Mouse (Mus musculus) left cerebral cortex, adult 2 months (tissue): ENCODE results near the gene Kcna5. TPM values are rescaled to one million over a fixed set of nuclear protein-coding genes. Genes with fewer than 3 reads are reported as not detected.

Experiments
- DNase-seq, 2 experiments: peaks; one replicate each; pipeline ENCODE4 v3.0.0; 2021 to 2022; ENCODE audit warnings: low spot score in 2 of 2, mixed read lengths in 1 of 2; ENCODE audit errors: extremely low spot score in 1 of 2
- H3K27ac ChIP-seq: fragments of 200-600 bp; 2 replicates; pipeline ENCODE4 v1.8.1; 2022
- H3K4me3 ChIP-seq: fragments of 200-600 bp; 2 replicates; pipeline ENCODE4 v1.8.1; 2022
- CTCF ChIP-seq: fragments of 200-600 bp; IDR thresholded peaks from 2 replicates; pipeline ENCODE4 v1.8.1; 2022; ENCODE audit warnings: antibody characterized with exemption, mild to moderate bottlenecking, moderate library complexity
- intact Hi-C: fragments of 180-260 bp; cut with DNase I; formaldehyde crosslinking; loops from one replicate; pipeline ENCODE4 v1.15.1; 2025
- total RNA-seq, 2 experiments: library from RNA; stranded (reverse); gene quantifications; 2 replicates each; pipeline ENCODE4 v1.2.3; 2021

Kcna5 gene
- total RNA-seq, 2 experiments from 2014 or later, result 4.2 to 5.6 TPM

GRCm38 (mm10) chr6:126563898-126564297 lies 28.7 kb upstream of the Kcna5 start:
- intact Hi-C loops, result loop anchor here (1.0 to 5.0 kb wide), 3 partner anchors 80 to 283 kb away; partner anchors contain the start of gene Ndufa9
- peak; percentile 87 for TF ChIP-seq CTCF
- peak; percentile 86 to 91 for DNase-seq
- Histone ChIP-seq H3K4me3 (no peak overlapping the region), H3K27ac (peak overlapping the region; percentile 59)

- TF ChIP-seq CTCF, result peak; percentile 40
- Histone ChIP-seq H3K27ac (no peak overlapping the region), H3K4me3 (no peak overlapping the region)
- no peak for DNase-seq
- intact Hi-C loops, result loop anchor here (5.0 kb wide), 1 partner anchor 286 kb away; the partner anchor contains the start of gene Ndufa9
Observed at GRCm38 (mm10) chr6:126561702-126562101, 26.5 kb upstream of the Kcna5 start.

- TF ChIP-seq CTCF, result no peak
- no peak for DNase-seq
- Histone ChIP-seq H3K27ac (no peak overlapping the region), H3K4me3 (no peak overlapping the region)
- intact Hi-C loops, result loop anchor here (5.0 kb wide), 1 partner anchor 287 kb away; the partner anchor contains the start of gene Ndufa9
Observed at GRCm38 (mm10) chr6:126560696-126561095, 25.5 kb upstream of the Kcna5 start.

GRCm38 (mm10) chr6:126560036-126560435 lies 24.8 kb upstream of the Kcna5 start:
- TF ChIP-seq CTCF, result no peak
- intact Hi-C loops, result loop anchor here (5.0 kb wide), 1 partner anchor 287 kb away; the partner anchor contains the start of gene Ndufa9
- H3K27ac ChIP-seq, result no peak overlapping the region
- no peak overlapping the region for H3K4me3 ChIP-seq
- no peak for DNase-seq

GRCm38 (mm10) chr6:126558276-126558675 lies 23.1 kb upstream of the Kcna5 start:
- no peak overlapping the region for H3K4me3 ChIP-seq
- DNase-seq, result no peak
- no peak overlapping the region for H3K27ac ChIP-seq
- TF ChIP-seq CTCF, result no peak
- intact Hi-C loops, result no loop called here

GRCm38 (mm10) chr6:126553812-126554211 lies 18.6 kb upstream of the Kcna5 start:
- peak; percentile 45 for TF ChIP-seq CTCF
- Histone ChIP-seq H3K4me3 (no peak overlapping the region), H3K27ac (no peak overlapping the region)
- peak; percentile 50 to 59 for DNase-seq
- intact Hi-C loops, result loop anchor here (1.0 kb wide), 1 partner anchor 54 kb away; no protein-coding TSS in a partner anchor

- TF ChIP-seq CTCF, result peak; percentile 88
- Histone ChIP-seq H3K27ac (no peak overlapping the region), H3K4me3 (no peak overlapping the region)
- intact Hi-C loops, result no loop called here
- DNase-seq, result peak in 1 of 2 experiments; percentile 41
Observed at GRCm38 (mm10) chr6:126551862-126552395, 16.7 kb upstream of the Kcna5 start.

GRCm38 (mm10) chr6:126544107-126545036 lies 9.2 kb upstream of the Kcna5 start:
- no peak for TF ChIP-seq CTCF
- H3K27ac ChIP-seq, result no peak overlapping the region
- no peak overlapping the region for H3K4me3 ChIP-seq
- no peak for DNase-seq
- intact Hi-C loops, result no loop called here

GRCm38 (mm10) chr6:126542724-126543123 lies 7.5 kb upstream of the Kcna5 start:
- TF ChIP-seq CTCF, result no peak
- intact Hi-C loops, result no loop called here
- Histone ChIP-seq H3K27ac (no peak overlapping the region), H3K4me3 (no peak overlapping the region)
- DNase-seq, result no peak

GRCm38 (mm10) chr6:126537512-126537911 lies 2.3 kb upstream of the Kcna5 start:
- no peak for TF ChIP-seq CTCF
- no peak overlapping the region for H3K27ac ChIP-seq
- no peak overlapping the region for H3K4me3 ChIP-seq
- intact Hi-C loops, result no loop called here
- no peak for DNase-seq

GRCm38 (mm10) chr6:126536926-126537325 lies 1.7 kb upstream of the Kcna5 start:
- Histone ChIP-seq H3K4me3 (no peak overlapping the region), H3K27ac (no peak overlapping the region)
- TF ChIP-seq CTCF, result no peak
- no peak for DNase-seq
- intact Hi-C loops, result no loop called here

GRCm38 (mm10) chr6:126535911-126536270 lies 679 bp upstream of the Kcna5 start:
- TF ChIP-seq CTCF, result no peak
- Histone ChIP-seq H3K27ac (no peak overlapping the region), H3K4me3 (no peak overlapping the region)
- intact Hi-C loops, result no loop called here
- DNase-seq, result no peak
